Mouse (Mus musculus) megakaryocyte, embryonic 14.5 days (primary cell): Measurements from ENCODE around the gene Col16a1.

ENCODE experiments used
- FLI1 ChIP-seq: IDR thresholded peaks from 2 replicates; pipeline ENCODE4 v1.6.1; 2012; ENCODE audit warnings: low read length, inconsistent platforms, mixed read lengths
- GATA1 ChIP-seq: IDR thresholded peaks from 3 replicates; pipeline ENCODE4 v1.6.1; 2012; ENCODE audit warnings: mixed read lengths, low read length, inconsistent platforms, borderline replicate concordance

DNA sequence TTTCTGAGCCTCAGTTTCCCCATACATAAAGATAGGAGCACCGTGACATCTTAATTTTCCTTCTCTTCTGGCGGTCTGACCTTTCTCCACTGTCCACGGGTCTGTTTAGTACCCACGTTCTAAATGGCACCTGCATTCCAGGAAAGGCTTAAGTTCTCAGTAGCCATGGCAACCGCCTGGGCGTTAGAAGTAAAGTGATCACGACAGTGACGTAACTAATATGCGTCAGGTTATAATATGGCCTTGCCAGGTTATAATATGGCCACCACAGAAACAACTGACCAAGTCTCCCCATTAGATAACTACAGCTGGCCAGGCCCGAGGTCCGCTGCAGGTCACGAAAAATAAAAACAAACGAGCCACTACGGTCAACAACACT is 59.4 kb downstream of the Col16a1 start:
- TF ChIP-seq GATA1 (no peak), FLI1 (no peak)
